Mouse (Mus musculus): ENCODE data around the gene C330007P06Rik.

DNA sequence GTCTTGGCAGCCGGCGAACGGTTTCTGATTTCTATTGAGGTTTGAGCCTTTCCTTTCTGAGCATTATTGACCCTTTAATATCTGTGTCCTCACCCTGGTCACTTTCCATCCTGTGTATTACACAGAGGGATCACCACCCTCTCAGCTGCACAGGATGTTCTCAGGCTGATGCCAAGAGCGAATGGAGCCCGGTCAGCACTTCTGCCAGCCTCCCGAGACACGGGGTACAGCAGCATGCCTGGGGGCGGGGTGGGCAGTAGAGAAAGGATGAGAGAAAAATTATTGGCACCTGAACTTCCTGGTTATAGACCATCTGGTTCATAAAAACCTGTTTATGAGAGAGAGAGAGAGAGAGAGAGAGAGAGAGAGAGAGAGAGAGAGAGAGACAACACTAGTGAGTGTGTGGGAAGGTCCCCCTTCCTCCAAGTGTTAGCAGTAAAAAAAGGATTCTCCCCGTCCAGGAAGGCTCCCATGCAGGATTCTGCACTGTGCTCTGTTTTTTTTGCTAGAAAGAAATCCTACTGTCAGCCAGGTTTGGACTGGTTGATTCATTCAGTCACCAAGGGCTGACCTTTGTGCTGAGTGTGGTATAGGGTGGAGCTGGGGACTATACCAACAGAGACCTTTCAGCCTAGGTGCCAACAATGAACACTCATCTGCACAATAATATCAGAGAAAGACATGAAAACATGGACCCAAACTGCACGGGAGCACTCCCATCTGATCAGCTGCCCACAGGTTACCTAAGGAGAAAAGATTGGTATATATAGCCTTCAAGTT, 49.8 kb downstream of the C330007P06Rik start:
- TF ChIP-seq CTCF (IDR thresholded peaks at IDR 0.05; ENCODE audit: borderline replicate concordance, control insufficient read depth, extremely low read depth, insufficient read depth, low read length, poor library complexity) (no peak), POLR2A (IDR thresholded peaks at IDR 0.05; ENCODE audit: control insufficient read depth, extremely low read depth, insufficient read depth, low read length, poor library complexity) (no peak)
